Mouse (Mus musculus): ENCODE data around the gene Psmc6. TPM values are rescaled to one million over a fixed set of nuclear protein-coding genes. Genes with fewer than 3 reads are reported as not detected.

Psmc6 gene
- total RNA-seq, 1 experiment: 85.7 TPM

DNA sequence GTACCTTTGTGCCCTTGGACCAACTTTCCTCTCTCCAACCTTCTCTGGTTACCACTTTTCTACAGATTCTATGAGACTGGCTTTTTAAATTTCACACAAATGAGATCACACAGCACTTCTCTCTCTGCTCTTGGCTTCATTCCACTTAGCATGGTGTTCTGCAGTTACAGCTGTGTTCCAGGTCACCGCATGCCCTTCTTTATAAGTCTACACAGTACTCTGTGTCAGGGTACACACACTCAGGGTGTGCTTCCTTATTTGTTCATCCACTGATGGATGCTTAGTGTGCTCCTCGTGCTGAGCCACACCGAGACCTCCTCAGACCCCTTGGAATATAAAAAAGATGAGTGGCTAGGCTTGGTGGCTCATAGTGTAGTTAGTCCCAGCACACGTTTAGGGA, 9.5 kb upstream of the Psmc6 start:
- no peak for DNase-seq (ENCODE audit: low read depth, low spot score)
- Histone ChIP-seq H3K9me3 (ENCODE audit: control insufficient read depth, insufficient read depth, low read depth, low read length) (no peaks in the 10 kb centered on the region), H3K27ac (ENCODE audit: insufficient read depth, low read depth, low read length, poor library complexity, severe bottlenecking) (no peak overlapping the region), H3K36me3 (ENCODE audit: control insufficient read depth, insufficient read depth, low read length, poor library complexity, severe bottlenecking) (no peaks in the 10 kb centered on the region), H3K9ac (ENCODE audit: insufficient read depth, low read depth, low read length, poor library complexity, severe bottlenecking) (no peak overlapping the region), H3K4me3 (ENCODE audit: insufficient read depth in 1 of 2, low read depth in 1 of 2, low read length in 2 of 2, poor library complexity in 1 of 2, severe bottlenecking in 1 of 2) (no peak overlapping the region), H3K4me1 (ENCODE audit: control insufficient read depth in 2 of 2, insufficient read depth in 2 of 2, low read length in 2 of 2, poor library complexity in 1 of 2) (peaks cover 2 to 7% of the 10 kb centered on the region in 2 experiments; a peak in 2 of 4 replicates)
- TF ChIP-seq CHD2 (IDR thresholded peaks at IDR 0.05; ENCODE audit: low read depth, low read length) (no peak), HCFC1 (IDR thresholded peaks at IDR 0.05; ENCODE audit: borderline replicate concordance, insufficient read depth, low read length) (no peak), MAFK (IDR thresholded peaks at IDR 0.05; ENCODE audit: insufficient read depth, low read depth, low read length) (no peak), ZC3H11A (IDR thresholded peaks at IDR 0.05; ENCODE audit: borderline replicate concordance, low read depth, low read length) (no peak), ZNF384 (IDR thresholded peaks at IDR 0.05; ENCODE audit: low read depth, low read length) (no peak)
- in situ Hi-C loops (cut with MboI; ENCODE audit: low sequenced_read_pairs in 2 of 2, unreplicated experiment in 2 of 2): no loop called here

DNA sequence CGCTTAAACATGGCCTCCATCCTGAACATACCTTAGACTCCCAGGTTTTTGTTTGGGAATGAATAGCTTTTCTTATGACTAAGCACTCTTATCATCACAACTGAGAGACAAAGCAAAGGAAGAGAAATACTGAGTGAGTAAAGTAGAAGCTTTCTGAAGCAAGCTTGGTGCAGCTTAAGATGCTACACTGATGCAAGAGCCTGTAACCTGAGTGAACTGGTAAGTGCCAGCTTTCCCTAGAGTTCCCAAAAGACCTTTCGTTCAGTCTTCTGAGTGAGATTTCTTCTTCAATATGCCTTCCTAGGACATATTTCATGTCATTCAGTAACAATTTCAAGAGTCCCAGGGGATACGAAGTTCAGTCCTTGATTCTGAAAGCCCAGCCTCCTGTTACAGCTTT, 8.5 kb upstream of the Psmc6 start:
- H3K36me3 ChIP-seq (ENCODE audit: control insufficient read depth, insufficient read depth, low read length, poor library complexity, severe bottlenecking): no peaks in the 10 kb centered on the region
- in situ Hi-C loops (cut with MboI; ENCODE audit: low sequenced_read_pairs in 2 of 2, unreplicated experiment in 2 of 2): no loop called here
- H3K9me3 ChIP-seq (ENCODE audit: control insufficient read depth, insufficient read depth, low read depth, low read length): no peaks in the 10 kb centered on the region
- H3K27ac ChIP-seq (ENCODE audit: insufficient read depth, low read depth, low read length, poor library complexity, severe bottlenecking): no peak overlapping the region
- H3K4me3 ChIP-seq (ENCODE audit: insufficient read depth in 1 of 2, low read depth in 1 of 2, low read length in 2 of 2, poor library complexity in 1 of 2, severe bottlenecking in 1 of 2): no peak overlapping the region
- no peak for DNase-seq (ENCODE audit: low read depth, low spot score)
- no peak for TF ChIP-seq HCFC1 (IDR thresholded peaks at IDR 0.05; ENCODE audit: borderline replicate concordance, insufficient read depth, low read length)
- TF ChIP-seq MAFK (IDR thresholded peaks at IDR 0.05; ENCODE audit: insufficient read depth, low read depth, low read length): no peak
- TF ChIP-seq ZNF384 (IDR thresholded peaks at IDR 0.05; ENCODE audit: low read depth, low read length): no peak
- TF ChIP-seq CHD2 (IDR thresholded peaks at IDR 0.05; ENCODE audit: low read depth, low read length): no peak
- H3K4me1 ChIP-seq (ENCODE audit: control insufficient read depth in 2 of 2, insufficient read depth in 2 of 2, low read length in 2 of 2, poor library complexity in 1 of 2): peaks cover 3 to 5% of the 10 kb centered on the region in 2 experiments; a peak in 2 of 4 replicates
- H3K9ac ChIP-seq (ENCODE audit: insufficient read depth, low read depth, low read length, poor library complexity, severe bottlenecking): no peak overlapping the region

DNA sequence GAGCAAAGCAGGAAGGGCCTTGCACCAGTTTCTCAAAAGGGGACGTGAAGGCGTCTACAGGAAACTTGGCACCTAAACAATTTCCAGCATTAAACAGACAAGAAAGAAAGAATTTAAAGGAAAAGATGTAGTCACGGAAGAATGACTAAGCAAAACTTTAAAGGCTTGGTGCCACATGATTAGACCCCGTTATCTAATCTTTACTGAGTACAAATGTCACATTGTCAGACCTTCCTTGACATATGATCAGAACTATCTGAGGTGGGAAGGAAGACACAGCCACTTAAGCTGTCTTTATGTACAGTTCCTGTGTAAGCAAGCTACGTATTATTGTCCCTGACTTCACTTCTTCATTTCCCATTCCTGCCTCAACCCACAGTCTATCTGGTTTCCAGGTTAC, 8.0 kb upstream of the Psmc6 start:
- DNase-seq (ENCODE audit: low read depth, low spot score): no peak
- Histone ChIP-seq H3K9ac (ENCODE audit: insufficient read depth, low read depth, low read length, poor library complexity, severe bottlenecking) (no peak overlapping the region), H3K4me1 (ENCODE audit: control insufficient read depth in 2 of 2, insufficient read depth in 2 of 2, low read length in 2 of 2, poor library complexity in 1 of 2) (peaks cover 2 to 5% of the 10 kb centered on the region in 2 experiments; a peak in 2 of 4 replicates), H3K27ac (ENCODE audit: insufficient read depth, low read depth, low read length, poor library complexity, severe bottlenecking) (no peak overlapping the region), H3K36me3 (ENCODE audit: control insufficient read depth, insufficient read depth, low read length, poor library complexity, severe bottlenecking) (no peaks in the 10 kb centered on the region), H3K4me3 (ENCODE audit: insufficient read depth in 1 of 2, low read depth in 1 of 2, low read length in 2 of 2, poor library complexity in 1 of 2, severe bottlenecking in 1 of 2) (no peak overlapping the region), H3K9me3 (ENCODE audit: control insufficient read depth, insufficient read depth, low read depth, low read length) (no peaks in the 10 kb centered on the region)
- in situ Hi-C loops (cut with MboI; ENCODE audit: low sequenced_read_pairs in 2 of 2, unreplicated experiment in 2 of 2): no loop called here
- TF ChIP-seq HCFC1 (IDR thresholded peaks at IDR 0.05; ENCODE audit: borderline replicate concordance, insufficient read depth, low read length) (no peak), CHD2 (IDR thresholded peaks at IDR 0.05; ENCODE audit: low read depth, low read length) (no peak), ZNF384 (IDR thresholded peaks at IDR 0.05; ENCODE audit: low read depth, low read length) (no peak), ZC3H11A (IDR thresholded peaks at IDR 0.05; ENCODE audit: borderline replicate concordance, low read depth, low read length) (no peak), MAFK (IDR thresholded peaks at IDR 0.05; ENCODE audit: insufficient read depth, low read depth, low read length) (no peak)

DNA sequence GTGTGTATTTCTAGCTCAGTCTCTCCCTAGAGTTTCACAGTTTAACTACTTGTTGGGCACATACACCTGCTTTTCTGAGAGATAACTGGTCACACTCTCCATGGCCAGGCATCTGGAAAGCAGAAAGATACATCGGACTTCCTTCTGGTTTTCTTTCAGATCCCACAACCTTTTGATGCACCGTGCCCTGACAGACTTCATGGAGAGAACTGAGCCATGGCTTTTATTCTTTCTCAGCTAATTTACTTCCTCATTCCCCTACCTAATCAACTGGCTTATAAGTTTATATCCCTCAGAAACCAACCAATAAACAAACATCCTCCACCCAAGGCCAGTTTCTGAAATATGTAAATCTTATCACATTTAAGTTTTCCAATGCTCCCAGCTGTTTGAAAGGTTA, 7.1 kb upstream of the Psmc6 start:
- TF ChIP-seq ZC3H11A (IDR thresholded peaks at IDR 0.05; ENCODE audit: borderline replicate concordance, low read depth, low read length) (no peak), HCFC1 (IDR thresholded peaks at IDR 0.05; ENCODE audit: borderline replicate concordance, insufficient read depth, low read length) (no peak), MAFK (IDR thresholded peaks at IDR 0.05; ENCODE audit: insufficient read depth, low read depth, low read length) (no peak), CHD2 (IDR thresholded peaks at IDR 0.05; ENCODE audit: low read depth, low read length) (no peak), ZNF384 (IDR thresholded peaks at IDR 0.05; ENCODE audit: low read depth, low read length) (no peak)
- DNase-seq (ENCODE audit: low read depth, low spot score): no peak
- in situ Hi-C loops (cut with MboI; ENCODE audit: low sequenced_read_pairs in 2 of 2, unreplicated experiment in 2 of 2): no loop called here
- no peaks in the 10 kb centered on the region for H3K9me3 ChIP-seq (ENCODE audit: control insufficient read depth, insufficient read depth, low read depth, low read length)
- H3K4me1 ChIP-seq (ENCODE audit: control insufficient read depth in 2 of 2, insufficient read depth in 2 of 2, low read length in 2 of 2, poor library complexity in 1 of 2): peaks cover 2 to 3% of the 10 kb centered on the region in 2 experiments; a peak in 1 of 4 replicates
- no peak overlapping the region for H3K27ac ChIP-seq (ENCODE audit: insufficient read depth, low read depth, low read length, poor library complexity, severe bottlenecking)
- H3K9ac ChIP-seq (ENCODE audit: insufficient read depth, low read depth, low read length, poor library complexity, severe bottlenecking): no peak overlapping the region
- H3K4me3 ChIP-seq (ENCODE audit: insufficient read depth in 1 of 2, low read depth in 1 of 2, low read length in 2 of 2, poor library complexity in 1 of 2, severe bottlenecking in 1 of 2): no peak overlapping the region
- no peaks in the 10 kb centered on the region for H3K36me3 ChIP-seq (ENCODE audit: control insufficient read depth, insufficient read depth, low read length, poor library complexity, severe bottlenecking)

DNA sequence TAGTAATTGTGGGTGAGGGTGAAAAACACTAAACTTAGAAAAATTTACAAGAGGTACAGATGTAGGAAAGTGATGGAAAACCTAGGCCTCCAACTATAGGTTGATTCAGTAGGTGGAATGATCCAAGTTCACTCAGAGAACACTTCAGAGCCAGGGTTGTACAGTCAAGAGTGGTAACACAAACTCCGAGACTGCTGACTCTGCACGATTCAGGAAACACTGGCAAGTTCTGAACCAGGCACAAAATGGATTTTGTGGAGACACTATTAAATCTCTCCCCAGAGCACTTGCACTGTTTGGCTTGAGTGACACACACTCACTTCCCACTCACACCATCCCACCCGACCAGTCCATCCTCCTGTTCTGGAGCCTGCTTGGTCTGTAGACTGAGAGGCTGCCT, 6.3 kb upstream of the Psmc6 start:
- Histone ChIP-seq H3K36me3 (ENCODE audit: control insufficient read depth, insufficient read depth, low read length, poor library complexity, severe bottlenecking) (no peaks in the 10 kb centered on the region), H3K9ac (ENCODE audit: insufficient read depth, low read depth, low read length, poor library complexity, severe bottlenecking) (no peak overlapping the region), H3K4me1 (ENCODE audit: control insufficient read depth in 2 of 2, insufficient read depth in 2 of 2, low read length in 2 of 2, poor library complexity in 1 of 2) (peaks cover 2 to 3% of the 10 kb centered on the region in 2 experiments; a peak in 1 of 4 replicates), H3K4me3 (ENCODE audit: insufficient read depth in 1 of 2, low read depth in 1 of 2, low read length in 2 of 2, poor library complexity in 1 of 2, severe bottlenecking in 1 of 2) (no peak overlapping the region), H3K9me3 (ENCODE audit: control insufficient read depth, insufficient read depth, low read depth, low read length) (no peaks in the 10 kb centered on the region), H3K27ac (ENCODE audit: insufficient read depth, low read depth, low read length, poor library complexity, severe bottlenecking) (no peak overlapping the region)
- TF ChIP-seq CHD2 (IDR thresholded peaks at IDR 0.05; ENCODE audit: low read depth, low read length) (no peak), ZNF384 (IDR thresholded peaks at IDR 0.05; ENCODE audit: low read depth, low read length) (no peak), HCFC1 (IDR thresholded peaks at IDR 0.05; ENCODE audit: borderline replicate concordance, insufficient read depth, low read length) (no peak), MAFK (IDR thresholded peaks at IDR 0.05; ENCODE audit: insufficient read depth, low read depth, low read length) (peak; percentile 62)
- in situ Hi-C loops (cut with MboI; ENCODE audit: low sequenced_read_pairs in 2 of 2, unreplicated experiment in 2 of 2): no loop called here
- no peak for DNase-seq (ENCODE audit: low read depth, low spot score)

Measured in ES-E14 (cell line).